Mouse (Mus musculus) liver, postnatal 0 days (tissue): ENCODE measurements at regions not wholly inside any gene's neighbourhood (a gene's known extent, or its start where the extent isn't known, plus 50 kb on each side); places are given as distances from the start of the nearest gene placed in this dataset.
A peak's percentile ranks its signal among the peaks of the same experiment; 100 is the strongest.

Source experiments
- ATAC-seq: fragments of 200-750 bp; cut with Nextera tagmentation; 2 replicates; pipeline ENCODE4 v1.8.0; 2017; ENCODE audit warnings: mild to moderate bottlenecking, moderate library complexity
- DNase-seq: peaks from one replicate; pipeline ENCODE4 v3.0.0-alpha.2; 2016
- H3K27ac ChIP-seq: fragments of 300-500 bp; sonication (generic); 2 replicates; pipeline ENCODE4 v1.5.1; 2014; ENCODE audit warnings: antibody characterized with exemption, moderate library complexity, mild to moderate bottlenecking, low read depth
- H3K27me3 ChIP-seq: fragments of 300-500 bp; sonication (generic); 2 replicates; pipeline ENCODE4 v1.6.1; 2014; ENCODE audit warnings: low read length, control low read depth, mixed read lengths; ENCODE audit not compliant: insufficient read depth
- H3K36me3 ChIP-seq: fragments of 300-500 bp; sonication (generic); replicated peaks from 2 replicates; pipeline ENCODE4 v1.6.1; 2014; ENCODE audit warnings: mild to moderate bottlenecking, control low read depth, low read length, moderate library complexity, mixed read lengths; ENCODE audit not compliant: insufficient read depth
- H3K4me1 ChIP-seq: fragments of 300-500 bp; sonication (generic); 2 replicates; pipeline ENCODE4 v1.6.1; 2014; ENCODE audit warnings: antibody characterized with exemption, mild to moderate bottlenecking, control low read depth; ENCODE audit not compliant: insufficient read depth
- H3K4me2 ChIP-seq: fragments of 300-500 bp; sonication (generic); 2 replicates; pipeline ENCODE4 v1.6.1; 2014; ENCODE audit warnings: low read depth, mild to moderate bottlenecking, low read length, moderate library complexity, mixed read lengths
- H3K4me3 ChIP-seq: fragments of 300-500 bp; sonication (generic); 2 replicates; pipeline ENCODE4 v1.5.1; 2014; ENCODE audit warnings: low read depth, low read length
- H3K9ac ChIP-seq: fragments of 300-500 bp; sonication (generic); replicated peaks from 2 replicates; pipeline ENCODE4 v1.6.1; 2014; ENCODE audit warnings: mild to moderate bottlenecking, moderate library complexity
- H3K9me3 ChIP-seq: fragments of 300-500 bp; sonication (generic); 2 replicates; pipeline ENCODE4 v1.6.1; 2016; ENCODE audit warnings: mild to moderate bottlenecking, control low read depth, low read length, mixed read lengths
- CTCF ChIP-seq: sonication (generic); IDR thresholded peaks from 2 replicates; pipeline ENCODE4 v1.5.1; 2016; ENCODE audit warnings: antibody characterized with exemption, low read depth
- EP300 ChIP-seq: IDR thresholded peaks from 2 replicates; pipeline ENCODE4 v1.6.1; 2016; ENCODE audit warnings: antibody characterized with exemption, low read depth, mild to moderate bottlenecking
- WGBS: fragments of 180-500 bp; shearing (Covaris S2); extraction: QIAGEN DNeasy Blood & Tissue Kit; methylation state at CpG from one replicate; pipeline ENCODE4 v1.1.7; 2014; ENCODE audit not compliant: insufficient replicate concordance; 5-methylcytosine and 5-hydroxymethylcytosine counted together

DNA sequence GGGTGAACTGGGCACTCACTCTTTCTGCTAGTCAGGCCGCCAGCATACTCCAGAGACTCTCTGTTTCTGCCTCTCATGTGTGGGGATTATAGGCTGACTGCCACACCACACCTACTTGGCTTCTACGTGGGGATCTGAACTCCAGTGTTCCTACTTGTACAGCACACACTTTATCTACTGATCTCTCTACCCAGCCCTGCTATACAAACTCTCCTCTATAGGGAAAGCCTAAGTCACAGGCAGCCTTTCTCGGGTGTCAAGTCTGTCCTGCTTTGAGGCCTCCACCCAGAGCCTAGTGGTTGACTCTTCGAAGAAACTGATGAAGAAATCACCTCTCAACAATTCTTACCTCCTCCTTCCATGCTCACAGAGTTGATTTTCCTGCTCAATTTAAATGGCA is 597.5 kb downstream of the Insc start:
- no peak overlapping the region for H3K9ac ChIP-seq
- 58% methylated on average over 4 of the region's 4 CpGs for WGBS
- no peak for DNase-seq
- no peak for ATAC-seq
- H3K9me3 ChIP-seq: no peaks in the 10 kb centered on the region
- no peak overlapping the region for H3K4me2 ChIP-seq
- H3K27me3 ChIP-seq: no peaks in the 10 kb centered on the region
- no peaks in the 10 kb centered on the region for H3K36me3 ChIP-seq
- TF ChIP-seq CTCF: no peak
- TF ChIP-seq EP300: no peak
- H3K4me3 ChIP-seq: no peak overlapping the region
- H3K4me1 ChIP-seq: no peaks in the 10 kb centered on the region
- no peak overlapping the region for H3K27ac ChIP-seq

DNA sequence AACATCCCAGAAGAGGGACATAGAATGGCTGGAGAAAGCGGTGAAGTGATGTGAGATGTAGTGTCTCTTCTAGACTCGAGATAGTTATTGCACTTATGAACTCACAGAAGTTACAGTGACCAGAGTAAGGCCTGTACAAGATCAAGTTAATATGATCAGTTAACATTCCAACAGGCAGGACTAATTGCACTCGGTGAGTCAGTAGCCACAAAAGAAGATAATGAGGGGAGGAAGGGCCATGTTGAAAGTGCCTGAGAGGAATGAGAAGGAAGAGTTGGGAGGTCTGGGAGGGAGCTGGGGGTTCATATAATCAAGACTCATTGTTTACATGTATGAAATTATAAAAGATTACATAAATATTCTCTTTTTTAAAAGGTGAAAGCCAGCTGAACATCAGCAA is 602.3 kb downstream of the Insc start:
- ATAC-seq: no peak
- 68% methylated on average over 3 of the region's 3 CpGs for WGBS
- no peaks in the 10 kb centered on the region for H3K4me1 ChIP-seq
- H3K36me3 ChIP-seq: no peaks in the 10 kb centered on the region
- DNase-seq: no peak
- no peak overlapping the region for H3K4me2 ChIP-seq
- no peak overlapping the region for H3K9ac ChIP-seq
- no peaks in the 10 kb centered on the region for H3K9me3 ChIP-seq
- no peak overlapping the region for H3K27ac ChIP-seq
- TF ChIP-seq EP300 (no peak), CTCF (no peak)
- no peak overlapping the region for H3K4me3 ChIP-seq
- H3K27me3 ChIP-seq: no peaks in the 10 kb centered on the region

- no peaks in the 10 kb centered on the region for H3K4me1 ChIP-seq
- no peaks in the 10 kb centered on the region for H3K36me3 ChIP-seq
- H3K9me3 ChIP-seq: 0 out of 2 replicates have a peak, but pooled peaks cover 4% of the 10 kb centered on the region
- H3K27ac ChIP-seq: no peak overlapping the region
- DNase-seq: no peak
- WGBS: 73% methylated on average over 6 of the region's 6 CpGs
- no peaks in the 10 kb centered on the region for H3K27me3 ChIP-seq
- no peak for ATAC-seq
- H3K4me3 ChIP-seq: no peak overlapping the region
- H3K4me2 ChIP-seq: no peak overlapping the region
- no peak overlapping the region for H3K9ac ChIP-seq
- TF ChIP-seq CTCF (no peak), EP300 (no peak)
Measured at GRCm38 (mm10) chr7:115358711-115359110, 615.2 kb downstream of the Insc start.

DNA sequence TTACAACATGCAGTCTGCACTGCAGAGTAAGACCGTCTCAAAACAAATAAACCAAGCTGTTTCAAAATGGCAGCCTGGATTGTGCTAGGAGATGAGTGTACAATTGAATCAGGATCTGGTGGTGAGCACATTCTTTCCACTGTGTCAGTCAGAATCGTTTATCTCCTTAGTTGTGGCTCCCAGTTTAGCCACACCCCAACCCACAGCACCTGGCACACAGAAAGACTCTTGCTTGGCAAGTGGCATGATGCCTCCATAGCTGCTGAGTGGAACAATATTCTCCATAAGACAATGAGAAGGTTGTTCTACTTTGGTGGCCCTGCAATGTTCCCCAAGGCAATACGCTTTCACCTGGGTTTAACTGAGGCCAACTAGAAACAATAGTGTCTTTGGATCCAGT is 616.6 kb downstream of the Insc start:
- 66% methylated on average over 3 of the region's 3 CpGs for WGBS
- H3K9ac ChIP-seq: no peak overlapping the region
- no peak overlapping the region for H3K4me2 ChIP-seq
- DNase-seq: no peak
- no peaks in the 10 kb centered on the region for H3K27me3 ChIP-seq
- H3K27ac ChIP-seq: no peak overlapping the region
- no peak for TF ChIP-seq EP300
- TF ChIP-seq CTCF: no peak
- no peak overlapping the region for H3K4me3 ChIP-seq
- ATAC-seq: no peak
- 0 out of 2 replicates have a peak, but pooled peaks cover 4% of the 10 kb centered on the region for H3K9me3 ChIP-seq
- H3K4me1 ChIP-seq: no peaks in the 10 kb centered on the region
- no peaks in the 10 kb centered on the region for H3K36me3 ChIP-seq

- Histone ChIP-seq H3K27me3 (no peaks in the 10 kb centered on the region), H3K4me1 (no peaks in the 10 kb centered on the region), H3K4me2 (no peak overlapping the region), H3K4me3 (no peak overlapping the region), H3K27ac (no peak overlapping the region), H3K9ac (no peak overlapping the region), H3K9me3 (0 out of 2 replicates have a peak, but pooled peaks cover 4% of the 10 kb centered on the region), H3K36me3 (no peaks in the 10 kb centered on the region)
- DNase-seq (no peak), ATAC-seq (no peak)
- 61% methylated on average over 2 of the region's 2 CpGs for WGBS
- TF ChIP-seq CTCF: no peak
- no peak for TF ChIP-seq EP300
Measured at GRCm38 (mm10) chr7:115362117-115362516, 618.6 kb downstream of the Insc start.

- H3K9ac ChIP-seq: no peak overlapping the region
- no peaks in the 10 kb centered on the region for H3K27me3 ChIP-seq
- ATAC-seq (no peak), DNase-seq (peak; percentile 72)
- H3K4me3 ChIP-seq: no peak overlapping the region
- no peak overlapping the region for H3K4me2 ChIP-seq
- 41% methylated on average over 5 of the region's 5 CpGs for WGBS
- TF ChIP-seq CTCF (peak; percentile 78), EP300 (no peak)
- no peaks in the 10 kb centered on the region for H3K9me3 ChIP-seq
- no peaks in the 10 kb centered on the region for H3K36me3 ChIP-seq
- no peak overlapping the region for H3K27ac ChIP-seq
- H3K4me1 ChIP-seq: no peaks in the 10 kb centered on the region
Measured at GRCm38 (mm10) chr7:115366910-115367309, 623.4 kb downstream of the Insc start.

DNA sequence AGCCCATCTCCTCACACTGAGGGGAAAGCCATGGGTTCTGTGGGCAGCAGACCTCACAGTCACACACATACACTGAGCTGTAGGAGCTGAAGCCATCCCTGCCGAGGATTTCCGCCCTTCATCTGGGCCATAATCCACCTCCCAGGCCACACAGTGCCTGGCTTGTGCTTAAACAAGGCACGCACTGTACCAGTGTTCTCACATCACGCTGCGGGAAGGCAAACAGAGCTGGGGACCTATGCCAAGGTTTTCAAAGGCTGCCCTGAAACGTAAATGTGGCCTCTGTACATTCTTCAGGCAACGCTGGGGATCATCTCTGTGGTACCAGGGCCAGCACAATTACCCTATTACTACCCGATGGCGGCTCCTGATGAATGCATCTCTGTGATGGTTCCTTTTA is 627.6 kb downstream of the Insc start:
- TF ChIP-seq EP300: no peak
- no peak for TF ChIP-seq CTCF
- Histone ChIP-seq H3K36me3 (no peaks in the 10 kb centered on the region), H3K27ac (no peak overlapping the region), H3K9me3 (no peaks in the 10 kb centered on the region), H3K27me3 (no peaks in the 10 kb centered on the region), H3K4me2 (no peak overlapping the region), H3K9ac (no peak overlapping the region), H3K4me1 (no peaks in the 10 kb centered on the region), H3K4me3 (no peak overlapping the region)
- WGBS: 75% methylated on average over 9 of the region's 9 CpGs
- DNase-seq (no peak), ATAC-seq (no peak)
